ENCODE assay signal across 10 mouse cellular contexts in genomic region chr11:115824813-115825212, GRCm38 (mm10). TPM values are rescaled to one million over a fixed set of nuclear protein-coding genes. Genes with fewer than 3 reads are reported as not detected.
DNase-seq lines count a peak whose midpoint lies in the region; ATAC-seq and TF ChIP-seq lines count a peak whose summit lies in the region.
"Had no signal": no experiment of that assay in that cellular context is flagged by ENCODE, and none has a peak within 500 bp of the region (broad histone marks: within the 10 kb centered on the region; RNA-seq: fewer than 3 reads in every experiment).

No protein-coding gene starts in this region.

- H3K4me2 ChIP-seq in intestine, embryonic 16.5 days (ENCODE audit: low read depth, low read length) = peak overlapping the region; percentile 88
- H3K4me2 ChIP-seq in neural tube, embryonic 12.5 days (replicated peaks) = peak overlapping the region; percentile 97

- peak overlapping the region; percentile 88 for H3K9ac ChIP-seq in intestine, embryonic 16.5 days (ENCODE audit: low read depth, low read length)
- no peak overlapping the region for H3K9ac ChIP-seq in neural tube, embryonic 12.5 days

- DNase-seq in lung, adult 2 months = no peak
- no peak for DNase-seq in lung, postnatal 10 days
- DNase-seq in ovary, postnatal 10 days (ENCODE audit: low spot score) = no peak
- no peak for DNase-seq in urinary bladder, postnatal 36 days (ENCODE audit: low spot score in 2 of 2)
- DNase-seq: adrenal gland, postnatal 10 days had no signal

- no peaks in the 10 kb centered on the region; the same call in 1 of the 2 replicates for H3K4me1 ChIP-seq in lung, adult 2 months (ENCODE audit: control insufficient read depth, insufficient read depth, low read length)
- H3K4me1 ChIP-seq in embryonic fibroblast, embryonic 13.5 days (ENCODE audit: control insufficient read depth, insufficient read depth, low read length) = peaks cover 8% of the 10 kb centered on the region; the same call in 1 of the 2 replicates
- H3K4me1 ChIP-seq in intestine, embryonic 16.5 days (ENCODE audit: control insufficient read depth, insufficient read depth, low read length) = peaks cover 25% of the 10 kb centered on the region
- peaks cover 14% of the 10 kb centered on the region for H3K4me1 ChIP-seq in neural tube, embryonic 12.5 days

- no peaks in the 10 kb centered on the region for H3K27me3 ChIP-seq in intestine, embryonic 16.5 days (replicated peaks; ENCODE audit: control insufficient read depth, insufficient read depth, low read length)
- peaks cover 31% of the 10 kb centered on the region for H3K27me3 ChIP-seq in neural tube, embryonic 12.5 days (replicated peaks)

- peak; percentile 26 for ATAC-seq in intestine, embryonic 16.5 days
- ATAC-seq in neural tube, embryonic 12.5 days (ENCODE audit: low FRiP score, low read depth) = no peak
- no peak for ATAC-seq in megakaryocyte-erythroid progenitor cell, adult 5-6 weeks (replicated peaks; ENCODE audit: low FRiP score, low TSS enrichment, poor library complexity, severe bottlenecking)

- WGBS in lung, adult 2 months = 25% methylated on average over 11 of the region's 11 CpGs
- 10% methylated on average over 11 of the region's 11 CpGs for WGBS in intestine, embryonic 16.5 days
- WGBS in neural tube, embryonic 12.5 days = 19% methylated on average over 11 of the region's 11 CpGs

- H3K36me3 ChIP-seq in intestine, embryonic 16.5 days (ENCODE audit: control insufficient read depth, insufficient read depth, low read length) = peaks cover 10% of the 10 kb centered on the region
- H3K36me3 ChIP-seq in neural tube, embryonic 12.5 days = peaks cover 30% of the 10 kb centered on the region

- TF ChIP-seq POLR2A in lung, adult 2 months (IDR thresholded peaks at IDR 0.05; ENCODE audit: borderline replicate concordance, extremely low read depth, low read depth, low read length) = no peak
- TF ChIP-seq POLR2A in embryonic fibroblast, embryonic 13.5 days (IDR thresholded peaks at IDR 0.05; ENCODE audit: low read depth, low read length) = no peak

- peak overlapping the region; percentile 70 for H3K4me3 ChIP-seq in lung, adult 2 months (replicated peaks; ENCODE audit: extremely low read depth, low read depth, low read length)
- peak overlapping the region; percentile 54 for H3K4me3 ChIP-seq in embryonic fibroblast, embryonic 13.5 days (ENCODE audit: insufficient read depth, low read length)
- peak overlapping the region; percentile 81 for H3K4me3 ChIP-seq in intestine, embryonic 16.5 days (ENCODE audit: low read length)
- H3K4me3 ChIP-seq in neural tube, embryonic 12.5 days = no peak overlapping the region

- H3K27ac ChIP-seq in embryonic fibroblast, embryonic 13.5 days (ENCODE audit: insufficient read depth, low read length) = no peak overlapping the region
- peak overlapping the region; percentile 92 for H3K27ac ChIP-seq in intestine, embryonic 16.5 days (ENCODE audit: low read length)
- no peak overlapping the region for H3K27ac ChIP-seq in neural tube, embryonic 12.5 days

- TF ChIP-seq CTCF in lung, adult 2 months (IDR thresholded peaks at IDR 0.05; ENCODE audit: insufficient read depth, low read length) = no peak
- no peak for TF ChIP-seq CTCF in embryonic fibroblast, embryonic 13.5 days (IDR thresholded peaks at IDR 0.05; ENCODE audit: borderline replicate concordance, insufficient read depth, low read length)

- H3K9me3 ChIP-seq in intestine, embryonic 16.5 days (ENCODE audit: control insufficient read depth, low read length) = no peaks in the 10 kb centered on the region
- H3K9me3 ChIP-seq in neural tube, embryonic 12.5 days = no peaks in the 10 kb centered on the region

RNA-seq across cellular contexts. Expression of gene Llgl2, which starts 1.0 kb away (rescaled TPM):
- polyA plus RNA-seq in lung, adult 2 months (2012; rRNA removed) = 91.8 and 94.0 TPM in 2 replicates
- polyA plus RNA-seq in embryonic fibroblast, embryonic 13.5 days (2011; ENCODE audit: insufficient read length, low read depth, missing spikeins) = 3.0 and 3.7 TPM in 2 replicates
- 102 and 107 TPM in 2 replicates for polyA plus RNA-seq in intestine, embryonic 16.5 days (2015; fragmentation: Nextera tagmentation; extraction: Ambion mirVana)
- 3.9 and 5.7 TPM in 2 replicates for polyA plus RNA-seq in neural tube, embryonic 12.5 days (2016; fragmentation: Nextera tagmentation; extraction: Ambion mirVana)
- total RNA-seq in megakaryocyte-erythroid progenitor cell, adult 5-6 weeks (2014; fragmentation: Nextera tagmentation) = 8.9 and 12.7 TPM in 2 replicates
- total RNA-seq in megakaryocyte-erythroid progenitor cell, adult 5-6 weeks (2017) = 4.0 and 8.0 TPM in 2 replicates

RNA-seq across cellular contexts. Expression of gene Tsen54, which starts 10.3 kb away (rescaled TPM):
- 28.9 and 31.3 TPM in 2 replicates for polyA plus RNA-seq in lung, adult 2 months (2012; rRNA removed)
- polyA plus RNA-seq in embryonic fibroblast, embryonic 13.5 days (2011; ENCODE audit: insufficient read length, low read depth, missing spikeins) = 10.1 and 12.2 TPM in 2 replicates
- 34.2 and 37.7 TPM in 2 replicates for polyA plus RNA-seq in intestine, embryonic 16.5 days (2015; fragmentation: Nextera tagmentation; extraction: Ambion mirVana)
- polyA plus RNA-seq in neural tube, embryonic 12.5 days (2016; fragmentation: Nextera tagmentation; extraction: Ambion mirVana) = 26.4 and 30.7 TPM in 2 replicates
- total RNA-seq in megakaryocyte-erythroid progenitor cell, adult 5-6 weeks (2014; fragmentation: Nextera tagmentation) = 20.4 and 32.6 TPM in 2 replicates
- total RNA-seq in megakaryocyte-erythroid progenitor cell, adult 5-6 weeks (2017) = 16.8 and 17.1 TPM in 2 replicates

RNA-seq across cellular contexts. Expression of gene Caskin2, which starts 11.4 kb away (rescaled TPM):
- polyA plus RNA-seq in lung, adult 2 months (2012; rRNA removed) = 105 and 144 TPM in 2 replicates
- 10.0 and 13.1 TPM in 2 replicates for polyA plus RNA-seq in embryonic fibroblast, embryonic 13.5 days (2011; ENCODE audit: insufficient read length, low read depth, missing spikeins)
- 11.2 and 11.7 TPM in 2 replicates for polyA plus RNA-seq in intestine, embryonic 16.5 days (2015; fragmentation: Nextera tagmentation; extraction: Ambion mirVana)
- polyA plus RNA-seq in neural tube, embryonic 12.5 days (2016; fragmentation: Nextera tagmentation; extraction: Ambion mirVana) = 14.4 and 16.7 TPM in 2 replicates
- 9.5 and 9.8 TPM in 2 replicates for total RNA-seq in megakaryocyte-erythroid progenitor cell, adult 5-6 weeks (2014; fragmentation: Nextera tagmentation)
- total RNA-seq in megakaryocyte-erythroid progenitor cell, adult 5-6 weeks (2017) = 1.4 and 3.7 TPM in 2 replicates

RNA-seq across cellular contexts. Expression of gene Myo15b, which starts 33.4 kb away (rescaled TPM):
- 5.4 and 7.9 TPM in 2 replicates for polyA plus RNA-seq in lung, adult 2 months (2012; rRNA removed)
- not detected in 2 replicates for polyA plus RNA-seq in embryonic fibroblast, embryonic 13.5 days (2011; ENCODE audit: insufficient read length, low read depth, missing spikeins)
- 168 and 230 TPM in 2 replicates for polyA plus RNA-seq in intestine, embryonic 16.5 days (2015; fragmentation: Nextera tagmentation; extraction: Ambion mirVana)
- 0.11 and 0.19 TPM in 2 replicates for polyA plus RNA-seq in neural tube, embryonic 12.5 days (2016; fragmentation: Nextera tagmentation; extraction: Ambion mirVana)
- total RNA-seq in megakaryocyte-erythroid progenitor cell, adult 5-6 weeks (2014; fragmentation: Nextera tagmentation) = 0.11 TPM in 1 of 2 replicates, not detected in the other
- 0.69 TPM in 1 of 2 replicates, not detected in the other for total RNA-seq in megakaryocyte-erythroid progenitor cell, adult 5-6 weeks (2017)
- total RNA-seq: gastrocnemius, adult 8-10 months had no signal

RNA-seq across cellular contexts. Expression of gene Tmem94, which starts 59.6 kb away (rescaled TPM):
- polyA plus RNA-seq in lung, adult 2 months (2012; rRNA removed) = 100.0 and 107 TPM in 2 replicates
- polyA plus RNA-seq in embryonic fibroblast, embryonic 13.5 days (2011; ENCODE audit: insufficient read length, low read depth, missing spikeins) = 15.1 and 17.4 TPM in 2 replicates
- polyA plus RNA-seq in intestine, embryonic 16.5 days (2015; fragmentation: Nextera tagmentation; extraction: Ambion mirVana) = 19.7 and 21.1 TPM in 2 replicates
- polyA plus RNA-seq in neural tube, embryonic 12.5 days (2016; fragmentation: Nextera tagmentation; extraction: Ambion mirVana) = 32.6 and 34.7 TPM in 2 replicates
- total RNA-seq in megakaryocyte-erythroid progenitor cell, adult 5-6 weeks (2014; fragmentation: Nextera tagmentation) = 29.0 and 44.6 TPM in 2 replicates
- total RNA-seq in megakaryocyte-erythroid progenitor cell, adult 5-6 weeks (2017) = 15.1 and 31.5 TPM in 2 replicates

Comparison
In these comparisons a context has a peak if more than half of its experiments do, and no peak if none do; other contexts are left out.
1. RNA of gene Llgl2, which starts 1.0 kb away (polyA plus RNA-seq): 102 to 107 TPM in intestine, embryonic 16.5 days and 91.8 to 94.0 TPM in lung, adult 2 months; 3.9 to 5.7 TPM in neural tube, embryonic 12.5 days and 3.0 to 3.7 TPM in embryonic fibroblast, embryonic 13.5 days; every median in the first group is over 10 times any median in the second.